Mouse (Mus musculus): ENCODE measurements at regions not wholly inside any gene's neighbourhood (a gene's known extent, or its start where the extent isn't known, plus 50 kb on each side); places are given as distances from the start of the nearest gene placed in this dataset.
A peak's percentile ranks its signal among the peaks of the same experiment; 100 is the strongest.

DNA sequence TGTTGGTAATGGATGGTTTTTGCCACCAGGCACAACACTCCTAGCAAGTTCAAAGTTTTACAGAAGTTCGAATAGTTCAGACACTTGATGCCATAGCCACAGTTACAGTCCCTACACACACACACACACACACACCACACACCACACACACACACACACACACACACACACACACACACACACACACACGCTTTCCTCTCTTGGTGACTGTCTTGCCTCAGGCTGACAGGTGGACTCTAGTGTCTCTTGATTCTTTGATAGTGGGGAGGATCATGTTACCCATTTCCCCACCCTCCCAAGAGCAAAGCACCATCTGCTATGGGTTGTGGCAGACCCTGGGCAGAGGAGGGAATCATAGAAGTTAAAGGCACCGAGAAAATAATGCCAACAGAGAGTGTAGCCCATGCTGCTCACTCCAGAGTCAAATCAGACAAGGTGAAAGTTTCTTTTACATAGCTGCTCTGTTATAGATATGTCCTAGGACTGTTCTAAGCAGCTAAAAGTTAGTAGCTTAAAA is 75.9 kb downstream of the Klhl25 start:
- DNase-seq: no peak

DNA sequence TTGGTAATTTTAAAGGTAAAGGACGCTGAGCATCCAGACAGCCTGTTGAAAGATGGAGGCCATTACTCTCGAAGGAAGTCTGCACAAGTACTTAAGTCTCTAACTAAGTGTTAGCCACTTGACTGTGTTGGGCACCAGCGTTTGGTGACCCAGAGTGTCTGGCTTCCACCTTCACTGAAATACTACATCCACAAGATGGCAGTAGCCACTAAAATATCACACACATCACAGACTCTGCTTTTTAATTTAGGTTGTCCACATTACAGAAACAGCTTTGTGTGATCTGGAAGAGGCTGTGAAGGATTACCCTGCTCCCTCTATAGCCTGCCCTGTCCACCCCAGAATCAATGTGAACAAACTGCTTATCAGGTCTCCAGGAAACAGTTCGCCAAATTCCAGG is 79.4 kb downstream of the Klhl25 start:
- DNase-seq: peak; percentile 46

DNA sequence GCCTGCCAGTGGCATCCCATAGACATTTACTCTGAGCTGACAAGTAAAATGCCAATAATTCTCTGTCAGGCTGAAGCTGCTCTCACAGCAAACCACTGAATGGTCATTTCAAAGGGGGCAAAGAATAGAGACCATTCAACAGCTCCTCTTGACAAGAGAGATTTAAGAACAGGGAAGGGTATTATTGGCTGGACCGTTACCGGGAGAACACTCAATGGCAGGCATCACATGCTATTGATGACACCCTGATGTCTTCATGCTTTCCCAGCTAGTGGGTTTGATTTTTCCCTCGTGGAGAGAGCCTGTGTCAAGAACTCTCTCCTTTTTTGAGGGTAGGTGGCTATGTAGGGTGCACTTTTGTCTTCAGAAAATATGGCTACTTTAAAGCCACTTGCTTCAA is 95.7 kb downstream of the Klhl25 start:
- no peak for DNase-seq

DNA sequence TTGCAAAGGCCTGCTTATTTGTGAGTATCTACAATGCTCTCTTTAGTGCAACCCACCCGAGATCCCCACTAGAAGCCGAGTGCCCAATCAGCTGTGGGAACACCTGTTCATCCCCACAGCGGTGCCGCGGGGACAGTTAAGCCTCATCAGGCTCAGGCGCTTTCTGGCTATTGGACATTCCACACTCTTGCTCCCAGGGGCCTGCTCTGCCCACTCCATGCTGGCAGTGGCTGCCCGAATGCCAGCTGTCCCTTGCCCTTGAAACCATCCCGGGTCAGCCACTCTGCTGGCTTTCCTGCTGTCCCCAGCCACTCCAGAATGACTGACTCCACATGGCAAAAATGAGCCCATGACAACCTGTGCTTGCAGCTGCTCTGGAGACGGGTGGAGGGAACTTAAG is 107.6 kb downstream of the Klhl25 start:
- DNase-seq: no peak

DNA sequence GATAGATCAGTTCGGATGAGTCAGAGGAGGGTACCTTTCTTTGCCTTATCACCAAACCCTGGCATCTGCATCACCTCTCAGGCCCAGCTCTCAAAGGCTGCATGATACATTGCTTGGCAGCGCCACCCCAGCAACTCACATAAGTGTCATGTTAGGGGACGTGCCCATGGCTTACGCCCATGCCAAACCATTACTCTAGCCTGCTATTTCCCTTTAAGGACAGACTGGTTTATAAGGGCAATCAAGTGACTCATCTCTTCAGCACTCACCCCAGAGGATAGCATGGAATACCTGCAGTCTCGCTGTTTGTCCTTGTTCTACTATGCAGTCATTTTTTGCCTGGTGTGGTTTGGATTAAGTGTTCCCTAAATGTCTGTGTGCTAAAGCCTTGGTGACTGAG is 109.3 kb downstream of the Klhl25 start:
- no peak for DNase-seq

DNA sequence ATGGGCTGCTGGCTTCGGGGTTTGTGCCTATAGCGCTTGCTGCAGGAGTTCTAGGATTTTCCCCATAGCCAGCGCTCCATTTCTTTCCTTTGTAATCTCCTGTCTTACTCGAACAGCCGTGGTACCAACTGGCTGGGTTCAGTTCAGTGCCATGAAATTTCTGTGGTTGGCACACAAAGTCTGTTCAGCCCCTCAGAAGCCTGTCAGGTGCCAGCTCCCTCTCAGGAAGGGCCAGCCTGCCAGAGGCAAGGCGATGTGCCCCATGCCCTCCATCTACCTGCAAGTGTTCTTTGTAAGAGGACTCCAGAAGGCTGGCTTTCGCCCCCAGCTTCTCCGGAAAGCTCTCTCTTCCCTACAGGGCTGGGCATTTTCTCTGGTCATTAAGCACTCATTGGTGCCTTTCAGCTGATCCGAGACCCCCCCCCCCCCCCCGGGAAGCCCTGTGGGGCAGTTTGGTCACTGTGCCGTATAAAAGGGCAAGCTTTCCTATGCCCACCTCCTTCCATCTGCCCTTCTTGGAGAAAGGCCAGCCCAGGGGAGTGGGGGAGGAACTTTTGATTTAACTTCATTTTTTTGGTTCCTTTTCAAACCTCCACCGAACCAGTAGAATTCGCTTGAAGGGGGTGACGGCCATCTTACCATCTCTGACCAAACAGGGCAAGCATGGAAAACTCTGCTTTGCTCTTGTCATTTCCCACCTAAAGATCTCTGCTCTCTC is 112.0 kb downstream of the Klhl25 start:
- DNase-seq: no peak

DNA sequence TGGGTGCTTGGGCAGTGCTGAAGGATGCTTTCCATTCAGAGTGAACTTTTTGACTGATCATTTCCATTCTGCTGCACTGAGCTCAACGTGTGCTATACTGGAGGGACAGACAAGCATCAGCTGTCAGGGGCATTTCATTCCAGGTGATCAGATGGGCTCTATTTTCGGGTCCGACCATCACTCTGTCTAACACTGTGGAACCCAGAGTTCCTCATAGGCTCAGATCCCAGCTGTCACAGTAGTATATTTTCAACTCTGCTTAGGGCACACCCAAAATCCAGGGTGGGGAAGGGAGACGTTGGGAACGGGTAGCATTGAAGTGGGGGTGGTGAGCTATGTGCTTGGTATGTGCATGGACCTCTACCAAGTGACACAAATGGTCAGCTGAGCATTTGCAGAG is 120.1 kb downstream of the Klhl25 start:
- DNase-seq: no peak

DNA sequence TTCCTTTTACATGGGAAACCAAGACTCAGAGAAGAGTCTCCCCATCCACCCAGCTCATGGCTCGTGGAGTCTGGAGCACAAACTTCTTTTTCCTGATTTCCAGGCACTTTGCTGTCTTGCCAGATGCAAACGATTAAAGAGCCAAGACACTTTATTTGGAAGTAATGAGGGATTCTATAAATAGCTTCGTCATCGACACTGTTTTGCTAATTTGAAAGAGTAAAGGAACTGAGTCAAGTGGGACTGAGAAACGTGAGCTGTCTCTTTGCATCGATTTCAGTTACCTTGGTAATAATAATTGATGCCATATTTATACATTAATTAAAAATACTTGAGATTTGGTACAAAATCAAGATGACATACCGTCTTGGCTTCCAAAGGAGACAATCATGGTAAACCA is 122.8 kb downstream of the Klhl25 start:
- no peak for DNase-seq

DNA sequence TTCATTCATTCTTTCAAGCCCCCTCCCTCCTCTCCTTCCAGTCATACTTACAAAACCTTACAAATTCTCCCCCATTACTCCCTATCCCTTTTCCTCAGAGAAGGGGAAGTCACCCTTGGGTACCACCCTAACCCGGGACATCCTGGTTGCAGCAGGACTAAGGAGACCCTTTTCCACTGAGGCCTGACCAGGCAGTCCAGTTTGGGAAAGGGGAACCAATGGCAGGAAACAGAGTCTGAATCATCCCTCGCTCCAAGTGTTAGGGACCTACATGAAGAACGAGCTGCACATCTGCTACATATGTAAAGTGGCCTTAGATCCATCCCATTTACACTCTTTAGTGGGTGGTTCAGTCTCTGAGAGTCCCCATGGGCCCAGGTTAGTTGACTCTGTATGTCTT is 123.6 kb downstream of the Klhl25 start:
- no peak for DNase-seq

DNA sequence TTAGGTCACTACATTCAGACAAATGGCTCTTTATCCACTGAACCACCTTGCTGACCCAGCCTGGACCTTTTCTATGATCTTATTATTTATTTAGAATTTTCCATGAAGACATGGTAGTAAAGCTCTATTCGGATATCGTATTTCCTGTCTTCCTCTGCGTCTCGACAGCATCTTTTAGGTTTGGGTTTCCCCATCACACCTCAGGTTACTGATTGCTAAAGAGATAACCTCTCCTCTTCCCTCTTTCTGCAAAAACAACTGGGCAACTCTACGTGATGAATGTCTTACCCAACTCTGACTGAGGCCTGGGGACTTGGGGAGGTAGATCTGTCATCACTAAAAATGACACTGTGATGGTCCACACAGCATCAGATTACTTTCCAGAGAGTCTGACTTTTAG is 133.4 kb downstream of the Klhl25 start:
- DNase-seq: no peak

DNA sequence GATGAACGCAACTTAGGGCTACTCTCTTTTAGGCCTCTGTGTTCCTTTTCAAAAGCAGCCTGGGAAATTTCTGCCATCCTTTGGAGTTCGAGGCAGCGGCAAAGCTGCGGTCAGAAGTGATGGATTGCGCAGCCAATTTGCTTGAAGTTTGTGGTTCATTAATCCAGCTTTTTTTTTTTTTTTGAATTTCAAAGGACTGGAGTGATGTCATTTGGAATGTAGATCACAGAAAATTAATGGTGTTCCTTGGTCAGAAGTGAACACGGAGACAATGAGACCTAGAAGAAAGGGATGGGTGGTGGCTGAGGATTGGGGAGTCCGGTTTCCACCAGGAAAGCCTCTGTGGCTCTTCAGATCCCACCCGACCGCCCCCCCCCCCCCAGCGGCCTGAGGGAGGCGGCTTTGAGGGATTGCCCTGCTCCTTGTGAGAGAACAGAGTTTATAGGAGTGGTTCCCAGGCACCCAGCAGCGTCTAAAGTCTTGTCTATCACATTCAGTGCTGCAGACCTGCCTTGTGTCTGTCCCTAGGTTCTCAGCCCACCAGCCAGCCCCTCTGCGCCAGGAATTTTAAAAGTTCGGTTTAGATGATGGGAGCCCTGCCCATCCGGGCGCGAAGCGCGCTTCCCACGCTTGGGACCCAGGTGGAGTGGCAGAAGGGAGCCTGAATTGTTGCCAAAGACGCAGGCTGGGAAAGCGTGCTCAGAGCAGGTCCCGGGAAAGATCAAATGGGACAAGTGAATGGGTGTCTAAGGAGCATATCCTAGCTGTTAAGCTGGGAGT is 135.1 kb downstream of the Klhl25 start:
- DNase-seq: no peak

DNA sequence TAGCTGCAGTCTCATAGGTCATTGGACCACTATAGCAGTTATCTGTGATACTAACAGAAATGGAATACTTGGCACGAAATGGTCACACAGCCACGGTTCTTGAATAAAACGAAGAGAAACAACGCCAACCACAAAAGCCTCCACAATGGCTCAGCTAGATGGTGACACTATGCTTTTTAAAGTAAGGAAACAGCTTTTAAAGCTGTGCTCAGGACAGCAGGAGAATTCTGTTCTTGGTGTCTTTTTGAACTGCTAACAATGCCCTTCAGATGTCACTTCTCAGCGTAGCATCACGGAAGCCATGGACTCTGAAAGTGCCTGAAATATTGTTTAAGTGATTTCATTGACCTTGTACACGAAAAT is 135.7 kb downstream of the Klhl25 start:
- DNase-seq: no peak

DNA sequence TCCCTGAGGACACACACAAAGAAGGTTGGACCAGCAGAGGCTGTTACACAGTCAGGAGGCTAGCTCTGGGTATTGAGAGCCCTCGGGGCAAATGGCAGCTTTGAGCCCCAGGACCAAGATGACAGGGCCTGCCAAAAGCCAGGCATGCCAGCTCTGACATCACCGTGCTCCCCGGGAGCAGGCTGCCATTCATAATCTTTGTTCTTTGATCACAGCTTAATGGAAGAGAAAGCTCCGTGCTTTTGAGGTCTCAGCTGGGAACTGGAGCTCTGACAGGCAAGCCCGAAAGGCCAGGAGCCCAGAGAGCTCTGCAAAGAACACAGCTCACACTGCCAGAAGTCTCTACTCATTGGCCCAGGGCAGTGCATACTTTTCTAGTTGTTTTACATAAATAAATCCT is 150.7 kb downstream of the Klhl25 start:
- peak; percentile 12 for DNase-seq

DNA sequence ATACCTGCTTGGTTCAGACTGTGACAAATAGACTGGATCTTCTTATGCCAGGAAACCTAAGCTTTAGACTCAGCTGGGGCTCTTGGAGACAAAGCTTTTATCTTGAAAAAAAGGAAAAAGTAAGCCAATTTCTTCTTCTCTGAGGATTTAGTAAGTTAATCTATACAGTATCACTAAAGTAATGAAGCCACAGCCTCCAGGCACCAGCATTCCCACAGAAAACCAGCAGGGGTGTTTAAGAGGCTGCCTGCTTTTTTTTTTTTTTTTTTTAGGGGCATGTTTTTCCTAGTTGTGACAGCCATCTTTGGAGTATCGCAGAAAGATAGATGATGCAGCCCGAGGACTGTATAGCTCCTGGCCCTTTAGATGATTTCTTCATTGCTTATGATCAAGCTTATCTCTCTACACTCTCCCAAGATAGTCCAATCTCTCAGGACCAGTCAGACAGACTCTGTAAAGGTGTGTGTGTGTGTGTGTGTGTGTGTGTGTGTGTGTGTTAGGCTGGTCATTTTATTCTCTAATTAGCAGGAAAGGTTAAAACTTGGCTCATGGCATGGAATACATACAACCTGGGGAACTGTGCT is 151.3 kb downstream of the Klhl25 start:
- no peak for DNase-seq

DNA sequence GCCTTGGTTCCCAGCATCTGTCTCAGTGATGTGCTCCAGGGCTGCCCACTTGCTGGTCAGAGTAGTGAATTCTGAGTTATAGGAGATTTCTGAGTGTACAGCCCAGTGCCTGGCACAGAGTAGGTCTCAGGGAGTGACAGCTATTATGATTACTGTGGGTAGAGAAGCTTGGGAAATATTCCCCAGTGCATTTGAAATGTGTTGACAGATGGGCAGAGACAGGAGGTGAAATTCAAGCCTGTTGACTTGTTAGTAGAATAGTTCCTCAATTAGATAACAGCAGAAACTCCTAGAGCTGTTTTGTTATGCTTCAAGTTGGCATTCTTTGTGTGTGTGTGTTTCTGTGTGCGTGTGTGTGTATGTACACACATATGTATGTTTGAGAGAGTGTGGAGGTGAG is 152.9 kb downstream of the Klhl25 start:
- DNase-seq: no peak

DNA sequence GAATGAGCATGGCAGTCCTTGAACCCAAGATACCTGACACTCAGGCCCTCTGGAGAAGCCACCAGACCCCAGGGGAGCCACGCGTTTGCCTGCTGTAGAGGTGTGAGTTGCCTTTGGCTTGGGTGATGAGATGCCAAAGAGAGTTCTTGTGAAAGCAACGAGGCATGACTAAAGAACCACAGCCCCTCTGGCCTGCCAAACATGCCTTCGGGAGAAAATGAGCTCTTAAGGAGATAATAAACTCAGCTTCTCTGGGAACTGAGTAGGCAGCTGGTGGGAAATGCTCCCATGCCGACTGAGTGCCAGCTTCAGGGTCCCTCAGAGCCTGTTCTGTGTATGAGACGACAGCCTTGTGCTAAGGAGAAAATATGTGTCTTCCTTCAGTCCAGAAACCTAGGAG is 160.1 kb downstream of the Klhl25 start:
- no peak for DNase-seq

DNA sequence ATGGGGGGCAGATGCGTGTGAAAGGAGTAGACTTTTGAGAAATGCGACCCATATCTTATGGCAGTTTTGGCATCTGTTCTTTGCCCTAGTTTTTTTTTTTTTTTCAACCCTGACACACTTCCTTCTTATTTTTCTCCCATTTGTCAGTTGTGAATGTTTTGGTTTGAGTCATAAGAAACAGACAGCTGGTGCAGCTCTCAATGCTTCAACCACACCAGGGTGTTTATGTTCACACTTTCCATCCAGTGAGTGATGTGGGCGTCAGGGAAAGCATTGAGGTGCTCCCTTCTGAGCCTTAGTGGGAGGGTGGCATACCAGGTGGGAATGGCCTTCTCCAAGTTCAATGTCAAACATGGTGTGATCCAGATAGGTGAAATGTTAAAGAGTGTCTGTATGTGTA is 181.9 kb upstream of the Agbl1 start:
- DNase-seq: peak; percentile 43

DNA sequence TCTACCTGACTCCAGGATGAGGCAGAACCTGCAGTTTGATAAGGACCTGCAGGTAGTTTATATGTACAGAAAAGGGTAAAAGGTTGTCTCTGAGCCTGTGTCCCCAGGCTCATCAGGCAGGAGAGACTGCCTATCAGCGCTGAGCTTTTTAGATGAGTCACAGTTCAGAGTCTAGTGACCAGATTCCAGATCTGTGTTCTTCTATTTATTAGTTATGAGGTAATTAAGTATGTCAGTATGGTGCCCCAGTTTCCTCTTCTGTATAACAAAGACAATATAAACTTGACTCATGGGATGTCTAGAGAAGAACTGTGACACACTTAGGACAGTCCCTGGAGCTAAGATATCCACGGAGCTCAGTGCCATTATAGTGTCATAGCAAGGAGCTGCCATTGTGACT is 180.3 kb upstream of the Agbl1 start:
- DNase-seq: no peak

DNA sequence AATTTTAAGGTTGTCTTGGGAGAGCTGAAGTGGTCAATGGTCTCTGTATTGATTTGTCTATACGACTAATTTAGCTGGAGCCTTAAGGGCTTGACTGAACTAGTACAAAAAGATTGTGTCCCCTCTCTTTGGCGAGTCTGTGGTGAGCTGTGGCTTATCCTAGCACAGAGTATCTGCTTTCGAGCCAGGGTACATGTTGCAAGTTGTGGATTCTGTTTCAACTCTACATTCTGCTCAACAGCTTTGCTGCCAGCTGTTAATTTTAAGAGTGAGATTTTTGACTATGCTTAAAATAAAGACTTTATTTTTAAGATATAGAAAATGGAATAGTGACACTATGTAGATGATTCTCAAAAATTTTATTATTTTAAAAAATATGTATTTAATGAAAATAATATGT is 175.8 kb upstream of the Agbl1 start:
- peak; percentile 7 for DNase-seq

DNA sequence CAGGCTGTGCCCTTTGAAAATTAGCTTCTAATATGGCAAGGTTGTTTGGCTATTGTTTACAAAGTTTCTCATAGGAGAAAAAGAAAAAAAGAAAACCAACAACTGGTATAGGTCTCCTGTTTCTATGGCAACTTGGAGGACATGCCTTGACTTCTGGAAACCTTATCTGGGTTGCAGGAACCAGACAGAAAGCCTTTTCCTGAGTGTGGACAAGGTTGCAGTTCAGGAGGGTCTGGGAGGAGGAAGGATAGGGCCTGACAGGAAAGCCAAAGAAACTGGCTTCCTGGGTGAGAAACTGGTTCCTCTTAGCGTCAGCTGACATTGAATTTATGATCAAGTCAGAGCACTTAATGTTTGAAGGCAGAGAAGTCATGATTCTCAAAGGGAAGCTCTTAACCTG is 130.5 kb upstream of the Agbl1 start:
- DNase-seq: no peak

DNA sequence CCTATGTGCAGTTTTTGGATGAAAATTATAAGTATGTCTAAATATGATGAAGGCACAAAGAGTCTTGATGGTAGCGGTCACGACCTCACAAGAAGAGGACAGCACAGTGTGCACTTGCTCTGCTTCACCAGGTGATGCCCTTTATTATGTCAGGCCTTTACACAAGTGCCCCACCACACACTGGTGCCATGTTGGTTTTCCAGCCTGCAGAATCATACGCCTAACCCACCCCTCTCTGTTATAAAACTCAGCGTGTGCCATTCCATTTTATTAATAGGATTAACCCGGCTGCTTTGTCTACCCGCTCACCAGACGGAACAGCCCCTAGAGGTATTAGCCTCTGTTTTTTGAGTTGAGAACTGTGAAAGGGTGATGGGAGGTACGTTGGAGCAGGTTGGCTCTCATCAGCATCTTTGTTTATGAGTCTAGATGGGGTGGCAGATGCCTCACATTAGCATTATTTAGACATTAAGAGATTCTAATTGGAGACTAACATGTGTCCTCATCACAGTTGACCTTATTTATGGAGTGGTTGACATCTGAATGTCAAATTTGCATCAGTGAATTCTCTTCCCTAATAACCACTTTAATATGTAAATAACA is 108.3 kb upstream of the Agbl1 start:
- DNase-seq: no peak

DNA sequence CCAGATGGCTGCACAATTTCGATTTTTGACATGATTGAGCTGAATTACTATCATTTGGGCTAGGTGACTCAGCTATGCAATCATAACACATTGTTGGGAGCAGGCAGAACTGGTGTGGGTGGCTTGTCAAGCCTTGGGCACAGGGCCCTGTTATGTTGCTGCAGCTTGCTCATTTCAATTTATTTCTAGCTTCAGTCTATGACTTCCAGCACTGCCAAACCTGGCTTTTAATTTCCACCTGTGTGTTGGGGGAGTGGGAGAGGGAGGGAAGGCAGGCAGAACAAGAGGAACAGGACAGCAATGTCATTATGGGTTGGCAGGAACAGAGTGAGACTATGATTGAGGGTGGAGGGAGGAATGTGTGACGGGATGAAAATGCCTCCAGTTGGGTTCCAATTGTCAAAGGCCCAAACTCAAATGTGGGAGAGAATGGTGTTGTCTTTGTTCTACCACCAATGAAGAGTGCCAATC is 102.0 kb upstream of the Agbl1 start:
- DNase-seq: peak; percentile 81

DNA sequence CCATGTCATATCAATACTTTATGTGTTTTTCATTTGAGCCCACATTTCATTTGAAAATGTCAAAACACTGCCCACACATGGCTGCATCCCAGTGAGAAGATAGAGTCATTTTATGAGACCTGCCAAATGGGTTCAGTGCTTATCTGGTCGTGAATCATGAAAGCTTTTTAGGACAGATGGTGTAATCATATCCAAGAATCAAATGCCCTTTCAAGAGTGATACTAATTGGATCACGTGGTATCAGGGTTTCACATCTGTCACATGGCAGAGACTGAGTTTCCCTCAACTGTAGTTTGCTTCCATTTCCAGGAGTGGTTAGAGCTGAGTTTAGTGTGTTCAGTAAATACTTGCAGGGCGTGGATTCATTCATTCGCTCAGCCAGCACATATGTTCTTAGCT is 87.2 kb upstream of the Agbl1 start:
- no peak for DNase-seq

DNA sequence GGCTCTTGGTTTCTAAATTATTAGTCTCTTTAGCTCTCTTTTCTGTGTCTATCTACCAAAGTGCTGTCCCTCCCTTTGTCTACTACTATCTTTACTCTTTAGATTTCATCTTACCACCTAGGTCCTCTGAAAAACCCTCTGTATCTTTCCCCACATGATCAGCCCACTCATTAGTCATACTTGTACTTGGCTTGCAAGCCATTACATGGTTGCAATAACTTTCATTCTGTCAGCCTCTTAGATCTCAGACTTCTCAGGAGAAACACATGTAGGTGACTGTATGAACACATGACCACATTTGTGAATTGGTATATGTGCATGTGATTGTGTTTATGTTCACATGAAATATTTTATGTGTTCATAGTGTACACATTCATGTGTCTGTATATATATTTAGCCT is 83.3 kb upstream of the Agbl1 start:
- DNase-seq: no peak
